Mouse (Mus musculus) neural tube, embryonic 14.5 days (tissue): ENCODE measurements at regions not wholly inside any gene's neighbourhood (a gene's known extent, or its start where the extent isn't known, plus 50 kb on each side); places are given as distances from the start of the nearest gene placed in this dataset.
A peak's percentile ranks its signal among the peaks of the same experiment; 100 is the strongest.
"Not testable (repeated sequence)": the region's sequence is repeated elsewhere in the genome, so short reads cannot be mapped to it uniquely, and the experiment has no call there.

Experiments used
- ATAC-seq: fragments of 200-750 bp; cut with Nextera tagmentation; 2 replicates; pipeline ENCODE4 v1.8.0; 2017; ENCODE audit warnings: low read depth, mild to moderate bottlenecking, moderate TSS enrichment, moderate library complexity
- H3K27ac ChIP-seq: fragments of 300-500 bp; sonication (generic); 2 replicates; pipeline ENCODE4 v1.5.1; 2014; ENCODE audit warnings: low read depth, mild to moderate bottlenecking, control low read depth, low read length, moderate library complexity, mixed read lengths
- H3K27me3 ChIP-seq: fragments of 300-500 bp; sonication (generic); 2 replicates; pipeline ENCODE4 v1.6.1; 2014; ENCODE audit warnings: low read length; ENCODE audit not compliant: control insufficient read depth, insufficient read depth
- H3K36me3 ChIP-seq: fragments of 300-500 bp; sonication (generic); 2 replicates; pipeline ENCODE4 v1.6.1; 2014; ENCODE audit warnings: low read length, mixed read lengths; ENCODE audit not compliant: control insufficient read depth, insufficient read depth
- H3K4me1 ChIP-seq: fragments of 300-500 bp; sonication (generic); 2 replicates; pipeline ENCODE4 v1.6.1; 2014; ENCODE audit warnings: low read length; ENCODE audit not compliant: control insufficient read depth, insufficient read depth
- H3K4me2 ChIP-seq: fragments of 300-500 bp; sonication (generic); 2 replicates; pipeline ENCODE4 v1.6.1; 2014; ENCODE audit warnings: mild to moderate bottlenecking, low read depth, low read length, control low read depth
- H3K4me3 ChIP-seq: fragments of 300-500 bp; sonication (generic); 2 replicates; pipeline ENCODE4 v1.5.1; 2014; ENCODE audit warnings: low read depth, low read length, control low read depth, mixed read lengths
- H3K9ac ChIP-seq: fragments of 300-500 bp; sonication (generic); replicated peaks from 2 replicates; pipeline ENCODE4 v1.6.1; 2014; ENCODE audit warnings: low read depth, mild to moderate bottlenecking, control low read depth, low read length, mixed read lengths
- H3K9me3 ChIP-seq: fragments of 300-500 bp; sonication (generic); 2 replicates; pipeline ENCODE4 v1.6.1; 2016; ENCODE audit warnings: low read length; ENCODE audit not compliant: control insufficient read depth
- WGBS: fragments of 180-500 bp; shearing (Covaris S2); extraction: QIAGEN DNeasy Blood & Tissue Kit; methylation state at CpG from one replicate; pipeline ENCODE4 v1.1.7; 2014; 5-methylcytosine and 5-hydroxymethylcytosine counted together

- not testable (repeated sequence) for H3K9ac ChIP-seq, H3K4me2 ChIP-seq, H3K27me3 ChIP-seq, H3K4me1 ChIP-seq, H3K9me3 ChIP-seq, H3K4me3 ChIP-seq, H3K36me3 ChIP-seq, H3K27ac ChIP-seq, ATAC-seq
- WGBS, result 97% methylated on average over 8 of the region's 8 CpGs
These were observed 214.4 kb upstream of the Klf3 start for GRCm38 (mm10) chr5:64588768-64589167.

DNA sequence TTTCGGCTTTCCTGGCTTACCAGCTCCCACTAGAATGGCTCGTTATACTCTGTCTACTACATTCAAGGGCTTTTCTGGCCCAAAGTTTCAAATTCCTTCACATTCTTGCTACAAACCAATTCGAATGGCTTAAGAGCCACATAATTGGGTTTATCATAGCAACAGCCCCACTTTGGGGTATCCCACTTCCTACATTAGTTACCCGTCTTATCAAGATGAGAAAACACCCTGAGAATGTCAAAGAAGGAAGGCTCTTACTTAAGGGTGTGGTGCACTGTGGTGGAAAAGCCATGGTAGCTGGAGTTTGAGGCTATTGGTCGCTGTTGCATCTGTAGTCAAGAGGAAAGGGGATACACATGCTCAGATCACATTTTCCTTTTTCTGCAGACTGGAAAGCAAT lies 213.2 kb upstream of the Klf3 start:
- Histone ChIP-seq H3K9me3 (no peaks in the 10 kb centered on the region), H3K36me3 (no peaks in the 10 kb centered on the region), H3K4me3 (no peak overlapping the region), H3K9ac (no peak overlapping the region), H3K27me3 (no peaks in the 10 kb centered on the region), H3K27ac (no peak overlapping the region), H3K4me2 (no peak overlapping the region), H3K4me1 (no peaks in the 10 kb centered on the region)
- no peak for ATAC-seq
- WGBS, result 94% methylated on average over 5 of the region's 5 CpGs

- H3K4me1 ChIP-seq, result no peaks in the 10 kb centered on the region
- 91% methylated on average over 1 of the region's 1 CpGs for WGBS
- no peak overlapping the region for H3K27ac ChIP-seq
- no peak for ATAC-seq
- H3K9ac ChIP-seq, result no peak overlapping the region
- no peak overlapping the region for H3K4me3 ChIP-seq
- no peaks in the 10 kb centered on the region for H3K9me3 ChIP-seq
- H3K36me3 ChIP-seq, result no peaks in the 10 kb centered on the region
- no peak overlapping the region for H3K4me2 ChIP-seq
- no peaks in the 10 kb centered on the region for H3K27me3 ChIP-seq
These were observed 212.4 kb upstream of the Klf3 start for GRCm38 (mm10) chr5:64590747-64591146.

GRCm38 (mm10) chr5:64591792-64592191 lies 211.4 kb upstream of the Klf3 start:
- no peak overlapping the region for H3K4me2 ChIP-seq
- H3K36me3 ChIP-seq, result no peaks in the 10 kb centered on the region
- H3K27ac ChIP-seq, result no peak overlapping the region
- no peaks in the 10 kb centered on the region for H3K4me1 ChIP-seq
- H3K9ac ChIP-seq, result no peak overlapping the region
- 99% methylated on average over 2 of the region's 2 CpGs for WGBS
- no peak overlapping the region for H3K4me3 ChIP-seq
- H3K27me3 ChIP-seq, result no peaks in the 10 kb centered on the region
- ATAC-seq, result no peak
- no peaks in the 10 kb centered on the region for H3K9me3 ChIP-seq

DNA sequence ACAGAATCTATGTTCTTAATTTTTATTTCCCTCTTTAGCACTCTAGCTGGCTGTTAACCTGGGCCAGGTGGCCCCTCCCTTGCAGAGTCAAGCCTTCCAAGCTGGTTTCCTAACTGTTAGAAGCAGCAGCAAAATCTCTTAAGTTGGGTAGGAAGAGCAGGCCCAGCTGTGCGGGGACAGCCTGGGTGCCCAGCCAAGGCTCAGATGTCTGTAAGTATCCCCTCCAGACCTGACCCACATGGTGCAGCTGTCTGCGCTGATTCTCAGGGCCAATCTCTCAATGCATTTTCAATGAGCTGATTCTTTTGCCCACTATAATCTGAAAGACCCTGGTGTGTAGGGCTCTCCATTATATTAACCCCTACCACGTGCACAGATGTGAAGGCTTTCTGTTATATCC lies 208.0 kb upstream of the Klf3 start:
- H3K9me3 ChIP-seq, result no peaks in the 10 kb centered on the region
- H3K4me3 ChIP-seq, result no peak overlapping the region
- H3K36me3 ChIP-seq, result no peaks in the 10 kb centered on the region
- no peaks in the 10 kb centered on the region for H3K27me3 ChIP-seq
- no peak overlapping the region for H3K27ac ChIP-seq
- H3K4me1 ChIP-seq, result 0 out of 2 replicates have a peak, but pooled peaks cover 3% of the 10 kb centered on the region
- WGBS, result 28% methylated on average over 3 of the region's 3 CpGs
- peak; percentile 56; the same call in 1 of the 2 replicates for ATAC-seq
- H3K4me2 ChIP-seq, result no peak overlapping the region
- H3K9ac ChIP-seq, result no peak overlapping the region

DNA sequence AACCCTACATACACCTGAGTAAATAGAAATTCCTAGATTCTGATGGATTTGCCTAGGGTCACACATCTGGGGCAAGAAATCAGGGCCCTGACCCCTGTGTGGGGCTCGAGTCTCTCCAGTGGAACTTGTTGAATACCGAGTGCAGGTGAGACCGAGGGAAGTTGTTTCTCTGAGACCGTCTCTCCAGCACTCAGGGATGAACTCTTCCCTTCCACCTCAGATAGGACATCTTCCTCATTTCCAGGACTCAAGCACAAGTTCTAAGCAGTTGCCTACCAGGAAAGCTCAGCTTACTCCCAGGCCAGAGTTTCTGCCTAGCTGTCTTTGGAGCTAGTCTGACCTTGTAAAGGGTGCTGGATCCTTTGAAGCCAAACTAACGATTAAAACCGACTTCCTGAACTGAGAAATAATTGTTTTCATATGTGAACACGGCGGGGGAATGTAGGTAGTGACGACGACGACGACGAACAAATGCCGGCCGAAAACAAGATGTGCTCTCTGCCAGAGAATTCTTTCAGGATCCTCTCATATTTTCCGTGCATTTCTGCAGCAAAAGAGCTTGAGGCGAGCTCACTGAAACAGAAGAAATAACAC lies 207.3 kb upstream of the Klf3 start:
- H3K9ac ChIP-seq, result no peak overlapping the region
- no peak overlapping the region for H3K4me2 ChIP-seq
- H3K4me3 ChIP-seq, result no peak overlapping the region
- H3K9me3 ChIP-seq, result no peaks in the 10 kb centered on the region
- 0 out of 2 replicates have a peak, but pooled peaks cover 3% of the 10 kb centered on the region for H3K4me1 ChIP-seq
- no peak overlapping the region for H3K27ac ChIP-seq
- ATAC-seq, result no peak
- H3K36me3 ChIP-seq, result no peaks in the 10 kb centered on the region
- 71% methylated on average over 17 of the region's 17 CpGs for WGBS
- H3K27me3 ChIP-seq, result no peaks in the 10 kb centered on the region

- Histone ChIP-seq H3K36me3 (no peaks in the 10 kb centered on the region), H3K27me3 (no peaks in the 10 kb centered on the region), H3K9me3 (no peaks in the 10 kb centered on the region), H3K27ac (no peak overlapping the region), H3K4me3 (no peak overlapping the region), H3K4me2 (no peak overlapping the region), H3K4me1 (0 out of 2 replicates have a peak, but pooled peaks cover 3% of the 10 kb centered on the region), H3K9ac (no peak overlapping the region)
- ATAC-seq, result no peak
- 62% methylated on average over 7 of the region's 7 CpGs for WGBS
These were observed 206.2 kb upstream of the Klf3 start for GRCm38 (mm10) chr5:64597021-64597420.

DNA sequence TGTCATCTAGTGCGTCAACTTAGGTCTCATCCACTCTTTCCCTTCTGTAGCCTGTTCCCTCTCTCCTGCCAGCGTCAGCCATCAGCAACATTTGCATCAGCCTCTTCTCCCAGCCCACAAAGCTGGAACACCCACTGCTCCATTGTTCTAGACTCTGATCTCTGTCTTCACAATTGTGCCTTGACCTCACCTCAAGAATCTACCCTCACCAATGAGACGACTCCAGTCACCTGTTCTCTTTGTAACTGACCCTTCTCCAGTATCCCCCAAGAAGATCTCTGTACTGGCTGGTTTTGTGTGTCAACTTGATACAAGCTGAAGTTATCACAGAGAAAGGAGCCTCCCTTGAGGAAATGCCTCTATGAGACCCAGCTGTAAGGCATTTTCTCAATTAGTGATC lies 205.7 kb upstream of the Klf3 start:
- H3K4me1 ChIP-seq, result 0 out of 2 replicates have a peak, but pooled peaks cover 3% of the 10 kb centered on the region
- WGBS, result 74% methylated on average over 3 of the region's 3 CpGs

GRCm38 (mm10) chr5:64598606-64599005 lies 204.6 kb upstream of the Klf3 start:
- Histone ChIP-seq H3K9me3 (no peaks in the 10 kb centered on the region), H3K27me3 (no peaks in the 10 kb centered on the region), H3K4me2 (no peak overlapping the region), H3K36me3 (no peaks in the 10 kb centered on the region), H3K27ac (no peak overlapping the region), H3K4me3 (no peak overlapping the region), H3K9ac (no peak overlapping the region), H3K4me1 (0 out of 2 replicates have a peak, but pooled peaks cover 3% of the 10 kb centered on the region)
- ATAC-seq, result no peak
- WGBS, result 88% methylated on average over 3 of the region's 3 CpGs

More for the DNA sequence above, 205.7 kb upstream of the Klf3 start:
- Histone ChIP-seq H3K4me2 (no peak overlapping the region), H3K9me3 (no peaks in the 10 kb centered on the region), H3K36me3 (no peaks in the 10 kb centered on the region), H3K9ac (no peak overlapping the region), H3K4me3 (no peak overlapping the region), H3K27me3 (no peaks in the 10 kb centered on the region), H3K27ac (no peak overlapping the region)
- ATAC-seq, result no peak
